Mouse (Mus musculus) brain, embryonic 18.5 days (tissue): ENCODE measurements at regions not wholly inside any gene's neighbourhood (a gene's known extent, or its start where the extent isn't known, plus 50 kb on each side); places are given as distances from the start of the nearest gene placed in this dataset.

ENCODE experiments used
- DNase-seq: peaks from one replicate; pipeline ENCODE4 v3.0.0-alpha.2; 2012; ENCODE audit warnings: low read depth, low spot score

DNA sequence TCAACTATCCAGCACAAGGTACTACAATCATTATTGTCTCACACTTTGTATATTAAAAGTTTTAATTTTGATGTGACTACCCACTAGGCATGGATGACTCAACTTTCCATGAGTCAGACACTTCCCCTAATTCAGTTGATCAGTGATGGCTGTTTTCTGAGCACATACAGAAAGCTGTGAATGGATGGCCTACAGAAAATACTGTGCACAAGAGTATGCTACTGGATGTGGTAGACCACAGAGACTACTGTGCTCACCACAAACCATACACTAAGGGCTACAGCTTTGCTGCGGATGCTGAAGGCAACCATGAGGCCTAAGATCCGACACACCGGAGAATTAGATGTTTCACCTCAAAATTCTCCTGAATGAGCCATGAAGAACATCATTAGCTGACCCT is 174.4 kb upstream of the March1 start:
- DNase-seq: no peak

- no peak for DNase-seq
These were observed 196.8 kb upstream of the March1 start for GRCm38 (mm10) chr8:65420870-65421269.

DNA sequence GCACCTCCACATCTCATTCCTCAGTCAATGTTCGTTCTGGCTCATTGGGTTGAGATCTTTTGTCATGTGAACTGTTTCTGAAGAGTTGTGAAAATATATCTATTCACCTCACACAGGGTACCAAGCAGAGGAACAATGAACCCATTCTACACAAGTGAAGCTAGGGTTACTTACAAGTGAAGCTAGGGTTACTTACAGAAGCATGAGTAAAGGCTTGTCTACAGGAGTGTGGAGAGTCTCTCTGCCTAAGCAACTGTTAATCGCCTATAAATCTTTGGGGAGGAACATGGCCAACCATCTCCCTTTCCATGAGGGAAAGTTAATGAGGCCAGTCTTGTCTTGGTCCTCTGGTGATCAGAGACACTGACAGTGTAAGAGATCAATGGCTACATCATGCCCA is 199.8 kb upstream of the March1 start:
- no peak for DNase-seq

DNA sequence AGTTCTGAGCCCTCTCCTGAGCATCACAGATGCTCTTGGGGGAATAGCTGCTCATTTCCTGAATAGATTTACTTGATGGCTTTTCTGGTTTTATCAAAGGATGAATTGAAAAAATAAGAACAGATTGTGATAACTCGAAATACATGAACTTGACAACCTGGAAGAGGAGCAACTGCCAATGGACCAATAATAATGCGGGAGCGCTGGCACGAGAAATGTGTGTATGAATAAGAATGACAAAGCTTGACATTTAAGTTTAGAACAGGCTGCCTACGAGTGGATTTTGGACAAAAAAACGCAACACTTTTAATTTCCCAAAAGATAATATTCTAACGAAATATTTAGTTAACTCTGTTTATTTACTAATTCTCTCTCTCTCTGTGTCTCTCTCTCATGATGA is 203.5 kb upstream of the March1 start:
- DNase-seq: no peak

DNA sequence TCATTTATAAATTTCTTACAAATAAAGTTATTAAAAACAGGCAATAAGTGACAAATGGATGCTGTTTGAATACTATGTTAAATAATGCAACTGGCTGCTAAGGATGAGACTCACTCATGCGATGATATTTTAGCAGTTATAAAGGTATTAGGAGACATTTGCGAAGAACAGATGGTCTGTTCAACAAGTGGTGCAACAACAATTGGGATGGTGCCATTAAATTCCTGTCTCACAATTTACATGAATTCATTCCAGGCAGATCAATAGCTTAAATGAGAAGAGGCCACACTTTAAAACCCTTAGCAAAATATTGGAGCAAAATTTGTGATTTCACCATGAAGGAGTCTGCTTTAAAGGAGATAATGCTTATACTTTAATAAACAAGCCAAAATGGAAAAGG is 205.4 kb upstream of the March1 start:
- DNase-seq: no peak

- DNase-seq: no peak
These were observed 221.9 kb upstream of the March1 start for GRCm38 (mm10) chr8:65395755-65396154.

GRCm38 (mm10) chr8:65355990-65356389 is 226.6 kb upstream of the BC030870 start:
- no peak for DNase-seq

DNA sequence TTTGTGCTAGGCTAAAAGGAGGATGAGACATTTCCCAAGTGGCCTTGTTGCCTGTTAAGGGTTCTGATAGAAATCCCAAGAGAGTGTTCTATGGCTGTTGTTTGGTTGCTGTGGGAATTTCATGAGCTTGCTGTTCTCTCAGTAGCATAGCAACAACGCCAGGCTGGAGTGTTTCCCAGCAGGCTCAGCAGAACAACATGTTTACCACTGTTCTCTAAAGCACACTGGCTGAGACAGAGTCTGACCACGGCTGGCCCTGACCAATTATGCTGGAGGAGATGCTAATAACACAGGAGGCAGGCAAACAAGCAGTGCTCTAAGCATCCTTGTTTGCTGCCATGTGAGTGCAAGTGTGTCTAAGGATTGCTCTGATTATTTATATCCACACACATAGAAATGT is 220.0 kb upstream of the BC030870 start:
- no peak for DNase-seq

DNA sequence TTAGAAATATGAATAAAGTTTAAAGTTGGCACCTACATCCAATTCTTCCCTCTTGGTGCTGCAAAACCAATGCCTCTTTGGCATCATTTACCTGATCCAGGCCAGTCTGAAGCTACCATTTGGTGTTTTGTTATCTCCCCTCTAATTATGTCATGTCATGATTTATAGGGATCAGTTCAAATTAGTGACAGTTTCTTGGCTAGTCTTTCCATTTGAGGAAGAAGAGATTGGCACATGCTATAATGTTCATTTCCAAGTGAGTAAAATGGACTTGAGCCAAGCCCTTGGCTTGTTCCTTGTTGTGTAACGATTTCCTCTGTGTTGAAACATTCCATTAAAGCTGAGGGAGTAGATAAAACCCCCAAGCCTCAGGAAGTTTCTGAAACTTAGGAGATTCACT is 201.8 kb upstream of the BC030870 start:
- no peak for DNase-seq

DNA sequence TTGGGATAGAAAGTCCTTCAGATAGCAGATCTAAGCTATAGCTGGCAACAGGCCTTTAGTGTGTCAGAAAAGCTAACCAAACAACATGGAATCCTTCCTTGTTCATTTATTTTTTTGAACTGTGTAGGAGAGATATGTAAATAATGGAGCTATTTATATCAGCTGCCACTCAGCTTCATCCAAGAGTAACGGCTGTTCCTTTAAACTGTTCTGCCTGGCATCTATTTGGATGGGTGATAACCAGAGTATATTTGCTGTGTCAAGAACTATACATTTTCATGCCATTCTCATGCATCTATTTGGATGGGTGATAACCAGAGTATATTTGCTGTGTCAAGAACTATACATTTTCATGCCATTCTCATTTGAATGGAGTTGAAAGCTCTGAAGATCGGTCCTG is 159.3 kb upstream of the BC030870 start:
- DNase-seq: peak; percentile 1

DNA sequence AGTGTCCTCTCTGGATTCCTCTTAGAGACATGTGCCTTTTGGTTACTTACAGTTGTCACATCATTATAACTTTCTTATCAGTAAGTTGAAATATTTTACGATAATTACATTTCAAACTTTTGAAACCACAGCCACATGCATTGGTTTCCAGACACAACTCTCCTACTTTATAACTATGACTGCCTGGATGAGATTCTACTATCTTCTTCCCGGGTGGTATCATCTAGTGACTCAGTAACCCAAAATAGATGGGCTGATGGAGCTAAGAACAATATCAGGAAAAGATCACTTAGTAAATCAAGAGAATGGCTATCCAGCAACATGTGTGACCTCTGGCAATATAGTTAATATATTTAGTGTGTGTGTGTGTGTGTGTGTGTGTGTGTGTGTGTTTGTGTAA is 151.0 kb upstream of the BC030870 start:
- DNase-seq: no peak
